Mouse (Mus musculus): Measurements from ENCODE around the gene Ap1s1.

- TF ChIP-seq CTCF (IDR thresholded peaks at IDR 0.05; ENCODE audit: low read depth) (no peak), EP300 (optimal IDR thresholded peaks at IDR 0.05) (no peak)
Measured at GRCm38 (mm10) chr5:137093720-137094119, 47.8 kb upstream of the Ap1s1 start.

Data from stomach, postnatal 0 days (tissue).